Mouse (Mus musculus) c-Kit-positive CD71-positive TER-119-negative erythroid progenitor cells, embryonic 14.5 days (primary cell): ENCODE data around the gene Ubxn7.
A peak's percentile ranks its signal among the peaks of the same experiment; 100 is the strongest.

Source experiments
- DNase-seq: peaks from one replicate; pipeline ENCODE4 v3.0.0-alpha.2; 2013; ENCODE audit warnings: low read depth

Gene Ubxn7

GRCm38 (mm10) chr16:32382901-32383300 lies 50.8 kb downstream of the Ubxn7 start:
- DNase-seq: no peak

- no peak for DNase-seq
Measured at GRCm38 (mm10) chr16:32384885-32385284, 52.8 kb downstream of the Ubxn7 start.

- DNase-seq: no peak
Measured at GRCm38 (mm10) chr16:32386826-32387225, 54.8 kb downstream of the Ubxn7 start.

- DNase-seq: no peak
Measured at GRCm38 (mm10) chr16:32389049-32389448, 57.0 kb downstream of the Ubxn7 start.

- no peak for DNase-seq
Measured at GRCm38 (mm10) chr16:32389841-32390240, 57.8 kb downstream of the Ubxn7 start.

GRCm38 (mm10) chr16:32390882-32391281 lies 58.8 kb downstream of the Ubxn7 start:
- DNase-seq: no peak

- DNase-seq: no peak
Measured at GRCm38 (mm10) chr16:32395679-32396540, 63.9 kb downstream of the Ubxn7 start.

GRCm38 (mm10) chr16:32396541-32396835 lies 64.4 kb downstream of the Ubxn7 start:
- no peak for DNase-seq

GRCm38 (mm10) chr16:32398206-32398605 lies 66.1 kb downstream of the Ubxn7 start:
- DNase-seq: no peak

- no peak for DNase-seq
Measured at GRCm38 (mm10) chr16:32400267-32400666, 68.2 kb downstream of the Ubxn7 start, which contains the start of gene Tm4sf19. Gene Tm4sf19 (plus strand): TSS chr16:32400506.

- DNase-seq: no peak
Measured at GRCm38 (mm10) chr16:32401335-32401965, 69.4 kb downstream of the Ubxn7 start.

GRCm38 (mm10) chr16:32402818-32403217 lies 70.8 kb downstream of the Ubxn7 start:
- no peak for DNase-seq

- DNase-seq: no peak
Measured at GRCm38 (mm10) chr16:32405716-32406115, 73.7 kb downstream of the Ubxn7 start.

GRCm38 (mm10) chr16:32406671-32407070 lies 74.6 kb downstream of the Ubxn7 start:
- DNase-seq: no peak

- no peak for DNase-seq
Measured at GRCm38 (mm10) chr16:32407730-32408129, 75.7 kb downstream of the Ubxn7 start.

GRCm38 (mm10) chr16:32417457-32417856 lies 85.4 kb downstream of the Ubxn7 start:
- no peak for DNase-seq

- DNase-seq: peak; percentile 80
Measured at GRCm38 (mm10) chr16:32419517-32420483, 87.7 kb downstream of the Ubxn7 start, which contains the start of gene Tctex1d2. Gene Tctex1d2 (plus strand): TSS chr16:32419702.

GRCm38 (mm10) chr16:32427506-32427905 lies 95.4 kb downstream of the Ubxn7 start:
- DNase-seq: no peak

- peak; percentile 84 for DNase-seq
Measured at GRCm38 (mm10) chr16:32430474-32431046, 98.5 kb downstream of the Ubxn7 start, which contains the start of gene Pcyt1a. Gene Pcyt1a (plus strand): TSS chr16:32430921.

- no peak for DNase-seq
Measured at GRCm38 (mm10) chr16:32431047-32431591, 99.1 kb downstream of the Ubxn7 start.

GRCm38 (mm10) chr16:32431926-32432325 lies 99.9 kb downstream of the Ubxn7 start:
- no peak for DNase-seq
